Mouse (Mus musculus): ENCODE measurements around the gene Thpo. TPM values are rescaled to one million over a fixed set of nuclear protein-coding genes. Genes with fewer than 3 reads are reported as not detected.

Thpo gene
- polyA plus RNA-seq, 1 experiment = 15.8 TPM

DNA sequence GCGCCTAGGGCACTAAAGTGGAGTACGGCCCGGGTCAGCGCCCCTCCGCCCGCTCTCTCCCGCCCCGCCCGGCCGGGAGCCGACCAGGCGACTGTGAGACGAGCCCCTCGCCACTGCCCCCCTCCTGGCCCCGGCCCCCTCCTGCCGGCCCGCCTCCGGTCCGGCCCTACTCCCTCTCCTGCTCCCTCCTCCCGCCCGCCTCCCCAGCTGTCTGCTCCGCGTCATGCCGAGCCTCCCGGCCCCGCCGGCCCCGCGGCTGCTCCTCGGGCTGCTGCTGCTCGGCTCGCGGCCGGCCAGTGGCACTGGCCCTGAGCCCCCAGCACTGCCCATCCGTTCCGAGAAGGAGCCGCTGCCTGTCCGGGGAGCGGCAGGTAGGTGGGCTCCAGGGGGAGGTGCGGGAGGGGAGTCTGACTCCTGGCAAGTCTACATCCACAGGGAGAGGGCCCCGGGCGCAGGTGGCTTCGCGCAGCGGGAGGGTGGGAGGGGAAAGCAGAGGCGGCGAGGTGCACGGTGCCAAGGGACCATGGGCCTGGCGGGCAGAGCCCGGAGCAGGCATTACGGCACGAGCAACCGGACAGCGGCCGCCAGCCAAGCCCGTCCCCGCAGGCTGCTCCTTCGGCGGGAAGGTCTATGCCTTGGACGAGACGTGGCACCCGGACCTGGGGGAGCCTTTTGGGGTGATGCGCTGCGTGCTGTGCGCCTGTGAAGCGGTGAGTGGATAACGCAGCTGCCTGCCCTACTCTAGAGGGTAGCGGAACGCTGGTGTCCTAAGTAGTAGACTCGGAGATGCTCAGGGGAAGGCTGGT is 1.2 kb downstream of the Thpo start, which contains the start of gene Chrd:
Gene Chrd (plus strand): TSS at position 203 of the 806 bp plus-strand sequence.
- Histone ChIP-seq H3K27me3 (ENCODE audit: control insufficient read depth, insufficient read depth, low read length) (no peaks in the 10 kb centered on the region), H3K27ac (ENCODE audit: insufficient read depth, low read length) (peak within 1 kb of the TSS; percentile 83), H3K4me1 (ENCODE audit: control insufficient read depth, insufficient read depth, low read length) (peaks cover 26% of the 10 kb centered on the region), H3K4me3 (replicated peaks; ENCODE audit: insufficient read depth, low read depth, low read length) (peak within 1 kb of the TSS; percentile 80)
- peak; percentile 78 to 82 for DNase-seq
- peak; percentile 42; the same call in 1 of the 2 replicates for TF ChIP-seq POLR2A (IDR thresholded peaks at IDR 0.05; ENCODE audit: borderline replicate concordance, insufficient read depth, low read length)
- TF ChIP-seq CTCF (IDR thresholded peaks at IDR 0.05; ENCODE audit: borderline replicate concordance, insufficient read depth, low read depth, low read length) = no peak
- under 1% methylated on average over 60 of the region's 70 CpGs for WGBS

DNA sequence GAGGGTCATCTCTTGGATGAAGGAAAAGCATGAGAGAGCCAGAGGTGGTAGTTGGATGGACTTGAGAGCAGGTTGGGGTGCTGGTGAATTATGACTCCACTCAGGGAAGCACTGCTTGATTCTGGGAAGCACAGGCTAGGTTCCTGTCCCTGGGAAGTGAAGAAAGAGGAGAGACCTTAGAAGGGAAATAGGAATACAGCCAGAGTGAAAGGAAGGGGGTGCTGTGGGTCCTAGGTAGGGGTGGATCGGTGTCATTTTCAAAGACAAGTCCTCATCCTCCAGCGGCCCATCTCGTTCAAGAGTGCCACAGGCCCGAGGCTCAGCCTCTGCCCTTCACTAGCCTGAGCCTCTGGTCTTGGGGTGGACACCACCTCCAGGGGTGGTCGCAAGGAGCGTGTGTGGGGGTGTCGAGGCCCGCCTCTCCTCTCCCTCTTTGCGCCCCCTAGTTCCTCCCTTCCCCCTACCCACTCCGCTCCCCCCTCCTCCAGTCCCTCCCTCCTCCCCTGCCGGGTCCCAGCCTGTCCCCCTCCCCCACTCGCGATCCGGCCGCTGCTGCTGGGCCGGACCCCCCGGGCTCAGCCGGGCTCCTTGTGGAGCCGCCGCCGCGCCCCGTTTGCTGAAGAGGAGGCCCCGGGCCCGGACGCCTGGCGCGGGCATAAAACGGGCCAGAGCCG is 1.9 kb downstream of the Thpo start:
- no peak for DNase-seq
- H3K4me1 ChIP-seq (ENCODE audit: control insufficient read depth, insufficient read depth, low read length) = peaks cover 26% of the 10 kb centered on the region
- no peak for TF ChIP-seq POLR2A (IDR thresholded peaks at IDR 0.05; ENCODE audit: borderline replicate concordance, insufficient read depth, low read length)
- no peak for TF ChIP-seq CTCF (IDR thresholded peaks at IDR 0.05; ENCODE audit: borderline replicate concordance, insufficient read depth, low read depth, low read length)
- H3K27ac ChIP-seq (ENCODE audit: insufficient read depth, low read length) = peak overlapping the region; percentile 31
- WGBS = 3% methylated on average over 30 of the region's 30 CpGs
- H3K27me3 ChIP-seq (ENCODE audit: control insufficient read depth, insufficient read depth, low read length) = no peaks in the 10 kb centered on the region
- peak overlapping the region; percentile 80 for H3K4me3 ChIP-seq (replicated peaks; ENCODE audit: insufficient read depth, low read depth, low read length)

- Histone ChIP-seq H3K27me3 (ENCODE audit: control insufficient read depth, insufficient read depth, low read length) (no peaks in the 10 kb centered on the region), H3K27ac (ENCODE audit: insufficient read depth, low read length) (peak overlapping the region; percentile 22; the same call in 1 of the 2 replicates), H3K4me1 (ENCODE audit: control insufficient read depth, insufficient read depth, low read length) (peaks cover 23% of the 10 kb centered on the region), H3K4me3 (replicated peaks; ENCODE audit: insufficient read depth, low read depth, low read length) (no peak overlapping the region)
- TF ChIP-seq POLR2A (IDR thresholded peaks at IDR 0.05; ENCODE audit: borderline replicate concordance, insufficient read depth, low read length) = no peak
- TF ChIP-seq CTCF (IDR thresholded peaks at IDR 0.05; ENCODE audit: borderline replicate concordance, insufficient read depth, low read depth, low read length) = no peak
- WGBS = 56% methylated on average over 5 of the region's 5 CpGs
- peak in 1 of 2 experiments; percentile 33 for DNase-seq
Measured at GRCm38 (mm10) chr16:20731688-20732087, 2.6 kb downstream of the Thpo start.

- H3K27ac ChIP-seq (ENCODE audit: insufficient read depth, low read length) = no peak overlapping the region
- H3K4me3 ChIP-seq (replicated peaks; ENCODE audit: insufficient read depth, low read depth, low read length) = no peak overlapping the region
- WGBS = 48% methylated on average over 5 of the region's 5 CpGs
- peaks cover 13% of the 10 kb centered on the region for H3K4me1 ChIP-seq (ENCODE audit: control insufficient read depth, insufficient read depth, low read length)
- TF ChIP-seq POLR2A (IDR thresholded peaks at IDR 0.05; ENCODE audit: borderline replicate concordance, insufficient read depth, low read length) = no peak
- TF ChIP-seq CTCF (IDR thresholded peaks at IDR 0.05; ENCODE audit: borderline replicate concordance, insufficient read depth, low read depth, low read length) = no peak
- no peak for DNase-seq
- no peaks in the 10 kb centered on the region for H3K27me3 ChIP-seq (ENCODE audit: control insufficient read depth, insufficient read depth, low read length)
Measured at GRCm38 (mm10) chr16:20730293-20730711, 4.0 kb downstream of the Thpo start.

- no peak for DNase-seq
- Histone ChIP-seq H3K27ac (ENCODE audit: insufficient read depth, low read length) (no peak overlapping the region), H3K4me1 (ENCODE audit: control insufficient read depth, insufficient read depth, low read length) (no peaks in the 10 kb centered on the region), H3K27me3 (ENCODE audit: control insufficient read depth, insufficient read depth, low read length) (no peaks in the 10 kb centered on the region), H3K4me3 (replicated peaks; ENCODE audit: insufficient read depth, low read depth, low read length) (no peak overlapping the region)
- 65% methylated on average over 1 of the region's 1 CpGs for WGBS
- TF ChIP-seq POLR2A (IDR thresholded peaks at IDR 0.05; ENCODE audit: borderline replicate concordance, insufficient read depth, low read length) (no peak), CTCF (IDR thresholded peaks at IDR 0.05; ENCODE audit: borderline replicate concordance, insufficient read depth, low read depth, low read length) (no peak)
Measured at GRCm38 (mm10) chr16:20726384-20726783, 7.9 kb downstream of the Thpo start.

- 86% methylated on average over 4 of the region's 4 CpGs for WGBS
- peak in 1 of 2 experiments; percentile 4 for DNase-seq
Measured at GRCm38 (mm10) chr16:20725750-20726149, 8.6 kb downstream of the Thpo start.

GRCm38 (mm10) chr16:20725321-20725720 is 9.0 kb downstream of the Thpo start:
- WGBS = 91% methylated on average over 7 of the region's 7 CpGs
- H3K4me1 ChIP-seq (ENCODE audit: control insufficient read depth, insufficient read depth, low read length) = no peaks in the 10 kb centered on the region
- H3K27ac ChIP-seq (ENCODE audit: insufficient read depth, low read length) = no peak overlapping the region
- H3K27me3 ChIP-seq (ENCODE audit: control insufficient read depth, insufficient read depth, low read length) = no peaks in the 10 kb centered on the region
- no peak for DNase-seq
- H3K4me3 ChIP-seq (replicated peaks; ENCODE audit: insufficient read depth, low read depth, low read length) = no peak overlapping the region
- no peak for TF ChIP-seq POLR2A (IDR thresholded peaks at IDR 0.05; ENCODE audit: borderline replicate concordance, insufficient read depth, low read length)
- TF ChIP-seq CTCF (IDR thresholded peaks at IDR 0.05; ENCODE audit: borderline replicate concordance, insufficient read depth, low read depth, low read length) = no peak

More at GRCm38 (mm10) chr16:20725750-20726149, 8.6 kb downstream of the Thpo start:
- Histone ChIP-seq H3K27me3 (ENCODE audit: control insufficient read depth, insufficient read depth, low read length) (no peaks in the 10 kb centered on the region), H3K4me1 (ENCODE audit: control insufficient read depth, insufficient read depth, low read length) (no peaks in the 10 kb centered on the region), H3K4me3 (replicated peaks; ENCODE audit: insufficient read depth, low read depth, low read length) (no peak overlapping the region), H3K27ac (ENCODE audit: insufficient read depth, low read length) (no peak overlapping the region)
- TF ChIP-seq POLR2A (IDR thresholded peaks at IDR 0.05; ENCODE audit: borderline replicate concordance, insufficient read depth, low read length) = no peak
- TF ChIP-seq CTCF (IDR thresholded peaks at IDR 0.05; ENCODE audit: borderline replicate concordance, insufficient read depth, low read depth, low read length) = no peak
